Mouse (Mus musculus): ENCODE measurements around the gene Pde4d.

Pde4d gene

DNA sequence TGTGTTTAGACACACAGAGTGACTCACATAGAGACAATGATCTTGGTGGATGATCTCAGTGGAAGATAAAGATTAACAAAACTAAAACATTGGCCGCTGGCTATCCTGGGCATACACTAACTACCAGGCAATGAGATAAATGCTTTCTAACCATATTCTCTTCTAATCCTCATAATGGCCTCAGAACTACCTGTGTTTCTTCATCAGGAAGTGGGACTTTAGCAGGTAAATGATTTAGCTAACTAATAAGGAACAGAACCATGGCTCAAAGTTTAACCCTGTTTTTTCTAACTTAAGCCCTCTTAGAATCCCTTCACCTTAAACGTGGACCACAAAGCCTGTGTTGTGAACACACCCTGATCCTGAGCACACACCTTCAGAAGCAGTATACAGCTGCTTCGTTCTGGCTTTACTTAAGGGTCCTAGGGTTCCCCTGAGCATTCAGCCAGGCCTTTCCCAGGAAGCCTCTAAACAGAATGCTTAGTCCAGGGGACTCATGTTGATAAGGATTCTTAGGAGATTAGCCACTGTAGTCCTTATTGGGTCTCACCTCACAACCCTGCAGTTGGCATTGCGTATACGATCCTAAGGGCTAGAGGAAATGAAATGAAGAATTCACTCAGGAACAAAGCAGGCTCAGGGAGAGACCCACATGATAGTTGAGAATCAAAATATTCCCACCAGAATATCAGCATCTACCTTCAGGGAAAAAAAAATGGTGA is 1283.1 kb downstream of the Pde4d start:
- in situ Hi-C loops (cut with MboI, MseI), result loop anchor here (25.0 kb wide), 1 partner anchor 496 kb away; no protein-coding TSS in a partner anchor

GRCm38 (mm10) chr13:109736290-109737078 is 1286.7 kb downstream of the Pde4d start:
- in situ Hi-C loops (cut with MboI, MseI), result loop anchor here (5.0 to 25.0 kb wide), 2 partner anchors 119 to 499 kb away; no protein-coding TSS in a partner anchor

GRCm38 (mm10) chr13:109746492-109746891 is 1296.7 kb downstream of the Pde4d start:
- in situ Hi-C loops (cut with MboI, MseI), result loop anchor here (25.0 kb wide), 1 partner anchor 509 kb away; no protein-coding TSS in a partner anchor

DNA sequence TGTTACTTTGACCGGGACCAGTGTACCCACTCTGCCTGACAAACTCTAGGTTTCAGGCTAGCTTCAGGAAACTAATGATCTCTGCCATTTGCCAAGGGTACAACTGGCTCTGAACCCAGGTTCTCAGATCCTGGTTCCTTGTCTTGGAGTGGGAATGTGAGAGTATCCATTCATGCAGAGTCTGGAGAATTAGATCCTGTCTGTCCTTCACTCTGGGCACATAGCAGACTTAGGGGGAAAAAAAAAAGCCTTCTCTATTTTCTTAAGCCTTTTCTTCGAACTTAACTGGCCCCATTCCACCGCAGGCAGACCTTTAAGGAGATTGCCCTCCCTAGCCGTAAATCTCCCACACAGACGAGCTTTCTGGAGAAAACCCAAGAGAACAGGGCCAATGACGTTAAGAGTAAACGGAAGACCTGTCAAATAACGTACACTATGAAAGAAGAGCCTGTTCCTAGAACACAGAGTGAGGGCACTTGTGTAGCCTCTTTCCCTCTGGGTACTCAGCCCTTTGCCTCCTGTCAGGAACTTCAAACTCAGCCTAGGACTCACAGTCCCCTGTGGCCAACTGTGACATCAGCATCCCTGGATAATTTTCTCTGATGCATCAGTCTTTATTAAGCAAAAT is 1302.6 kb downstream of the Pde4d start:
- in situ Hi-C loops (cut with MboI, MseI), result no loop called here

GRCm38 (mm10) chr13:109756854-109757253 is 1307.1 kb downstream of the Pde4d start:
- in situ Hi-C loops (cut with MboI, MseI), result no loop called here

DNA sequence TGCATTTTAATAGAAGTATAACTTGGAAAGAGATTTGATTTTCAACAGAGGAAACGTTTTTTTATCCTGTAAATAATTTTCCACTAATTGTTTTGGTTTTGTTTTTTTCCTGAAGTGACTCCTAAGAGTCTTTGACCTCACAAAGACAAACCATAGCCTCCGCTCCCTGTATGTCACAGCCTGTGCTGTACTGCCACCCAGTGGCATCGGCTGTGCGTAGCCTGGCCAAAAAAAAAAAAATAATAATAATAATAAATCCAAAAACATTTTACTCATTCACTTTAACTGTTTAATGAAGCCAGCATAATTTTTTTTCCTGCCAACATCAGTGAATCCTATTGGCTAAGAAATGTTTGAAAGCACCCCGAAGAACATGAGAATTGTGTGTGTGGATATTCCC is 1309.5 kb downstream of the Pde4d start:
- in situ Hi-C loops (cut with MboI, MseI), result no loop called here

DNA sequence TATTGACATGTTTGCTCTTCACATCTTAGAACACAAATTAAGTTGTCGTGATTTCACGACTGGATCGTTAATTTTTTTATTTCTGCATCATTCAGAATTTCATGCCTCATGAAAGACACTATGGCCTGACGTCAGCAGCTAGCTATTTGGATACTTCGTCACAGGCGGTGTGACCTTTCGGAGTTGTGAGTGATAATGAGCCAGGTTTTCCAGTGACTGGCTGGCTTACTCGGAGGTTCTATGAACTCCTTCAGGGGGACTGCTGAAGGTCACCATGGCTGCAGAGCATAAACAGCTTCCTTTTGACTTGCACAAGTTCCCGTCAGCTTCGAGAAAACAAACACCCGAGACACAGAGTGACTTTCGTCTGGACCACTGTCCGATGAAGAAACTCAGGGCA is 1311.3 kb downstream of the Pde4d start:
- in situ Hi-C loops (cut with MboI, MseI), result no loop called here

- in situ Hi-C loops (cut with MboI, MseI), result loop anchor here (5.0 to 25.0 kb wide), 3 partner anchors 133 to 588 kb away; partner anchors contain the start of gene Gapt
These were observed 1325.0 kb downstream of the Pde4d start for GRCm38 (mm10) chr13:109774791-109775190.

DNA sequence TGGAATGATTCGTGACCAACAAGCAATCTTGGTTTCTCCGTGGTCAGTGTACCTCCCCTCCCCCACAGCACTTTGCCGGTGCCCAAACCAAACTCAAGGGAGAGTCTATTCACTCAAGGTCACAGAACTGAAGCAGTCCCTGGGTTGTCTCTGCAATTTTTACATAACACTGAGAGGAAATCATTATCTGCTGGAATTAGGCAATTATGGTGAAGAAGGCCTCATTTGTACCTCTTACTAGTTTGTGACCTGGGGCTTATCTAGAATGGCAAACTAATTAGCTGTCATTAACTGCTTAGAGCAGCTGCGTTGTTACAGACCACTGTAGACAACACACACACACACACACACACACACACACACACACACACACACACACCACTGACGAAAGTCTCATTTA is 1325.4 kb downstream of the Pde4d start:
- in situ Hi-C loops (cut with MboI, MseI), result loop anchor here (5.0 to 25.0 kb wide), 3 partner anchors 132 to 587 kb away; partner anchors contain the start of gene Gapt

DNA sequence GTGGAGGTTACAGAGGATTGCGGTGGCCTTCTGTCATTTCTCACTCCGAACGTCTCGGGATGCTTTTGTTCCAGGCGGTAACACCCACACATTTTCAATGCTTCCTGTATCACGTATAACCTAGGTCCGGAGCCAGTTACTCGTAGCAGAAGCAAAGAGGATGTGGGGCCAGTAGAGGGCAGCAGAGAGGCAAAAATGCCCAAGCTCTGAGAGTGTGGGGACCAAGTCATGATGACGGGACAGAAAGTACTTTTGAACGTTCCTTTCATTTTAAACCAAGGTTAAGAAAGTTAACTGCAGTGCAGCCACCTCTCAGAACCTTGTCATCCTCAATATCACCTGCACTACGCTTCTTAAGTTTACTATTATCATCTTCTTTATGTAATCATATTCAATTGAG is 1326.4 kb downstream of the Pde4d start:
- in situ Hi-C loops (cut with MboI, MseI), result loop anchor here (5.0 to 25.0 kb wide), 3 partner anchors 131 to 586 kb away; partner anchors contain the start of gene Gapt

DNA sequence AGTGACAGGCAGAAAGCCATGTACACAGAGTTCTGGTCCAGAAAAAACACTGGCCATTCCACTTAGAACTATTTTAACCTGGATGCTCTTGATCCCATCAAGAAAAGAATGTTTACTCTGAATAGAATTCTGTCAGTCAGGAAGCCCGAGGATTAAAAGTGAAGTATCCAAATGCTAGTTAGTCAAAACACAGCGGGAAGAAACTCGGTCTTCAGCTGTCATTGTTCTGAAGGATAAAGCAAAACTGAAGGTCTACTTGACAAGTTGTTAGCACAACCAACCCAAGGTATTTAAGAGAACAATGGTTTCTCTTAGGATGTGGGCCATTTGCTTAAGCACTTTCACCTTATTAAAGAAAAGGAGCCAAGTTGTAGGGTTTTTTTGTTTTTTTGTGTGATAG is 1327.2 kb downstream of the Pde4d start:
- in situ Hi-C loops (cut with MboI, MseI), result loop anchor here (5.0 to 25.0 kb wide), 3 partner anchors 130 to 585 kb away; partner anchors contain the start of gene Gapt

- in situ Hi-C loops (cut with MboI, MseI), result loop anchor here (5.0 to 25.0 kb wide), 3 partner anchors 130 to 585 kb away; partner anchors contain the start of gene Gapt
These were observed 1327.7 kb downstream of the Pde4d start for GRCm38 (mm10) chr13:109777441-109777840.

- in situ Hi-C loops (cut with MboI, MseI), result loop anchor here (5.0 to 25.0 kb wide), 3 partner anchors 129 to 584 kb away; partner anchors contain the start of gene Gapt
These were observed 1328.6 kb downstream of the Pde4d start for GRCm38 (mm10) chr13:109778297-109778835.

DNA sequence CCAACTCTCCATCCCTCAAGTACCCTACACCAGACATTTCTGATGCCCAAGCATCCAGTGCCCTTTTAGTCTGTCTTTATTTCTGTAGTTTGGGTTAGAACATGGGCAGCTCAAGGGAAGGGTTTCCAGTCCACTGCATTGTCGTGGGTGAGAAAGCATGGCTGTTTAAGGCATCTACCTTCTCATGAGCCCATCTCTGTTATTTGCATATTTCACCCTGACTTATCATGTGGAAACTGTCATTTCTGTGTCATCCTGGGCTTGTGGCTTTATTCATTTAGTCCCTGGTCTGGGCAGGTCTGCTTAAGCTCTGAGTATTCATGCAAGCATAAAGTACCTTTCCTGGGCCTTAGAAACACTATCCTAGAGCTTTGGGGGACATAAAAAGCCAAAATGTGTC is 1331.7 kb downstream of the Pde4d start:
- in situ Hi-C loops (cut with MboI, MseI), result loop anchor here (25.0 kb wide), 1 partner anchor 581 kb away; the partner anchor contains the start of gene Gapt

GRCm38 (mm10) chr13:109788604-109789003 is 1338.9 kb downstream of the Pde4d start:
- in situ Hi-C loops (cut with MboI, MseI), result loop anchor here (25.0 kb wide), 1 partner anchor 574 kb away; the partner anchor contains the start of gene Gapt

DNA sequence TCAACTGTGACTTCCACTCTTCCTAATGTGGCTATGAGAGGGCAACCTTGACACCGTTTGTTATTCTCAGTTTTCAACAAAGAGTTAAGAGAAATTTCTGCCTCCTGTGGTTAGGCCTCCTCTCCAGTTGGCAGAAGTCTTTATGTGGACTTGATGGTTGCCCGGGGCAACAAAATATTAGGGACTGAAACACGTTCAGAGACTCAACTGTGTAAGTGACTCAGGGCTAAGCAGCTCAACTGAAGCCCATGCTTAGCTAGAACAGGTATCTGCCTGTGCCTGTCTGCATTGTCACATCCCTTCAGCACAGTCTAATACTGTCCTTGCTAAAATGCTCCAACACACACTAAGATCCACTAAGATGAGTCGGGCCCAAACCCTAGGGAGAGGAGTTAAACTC is 1339.4 kb downstream of the Pde4d start:
- in situ Hi-C loops (cut with MboI, MseI), result loop anchor here (25.0 kb wide), 1 partner anchor 573 kb away; the partner anchor contains the start of gene Gapt

DNA sequence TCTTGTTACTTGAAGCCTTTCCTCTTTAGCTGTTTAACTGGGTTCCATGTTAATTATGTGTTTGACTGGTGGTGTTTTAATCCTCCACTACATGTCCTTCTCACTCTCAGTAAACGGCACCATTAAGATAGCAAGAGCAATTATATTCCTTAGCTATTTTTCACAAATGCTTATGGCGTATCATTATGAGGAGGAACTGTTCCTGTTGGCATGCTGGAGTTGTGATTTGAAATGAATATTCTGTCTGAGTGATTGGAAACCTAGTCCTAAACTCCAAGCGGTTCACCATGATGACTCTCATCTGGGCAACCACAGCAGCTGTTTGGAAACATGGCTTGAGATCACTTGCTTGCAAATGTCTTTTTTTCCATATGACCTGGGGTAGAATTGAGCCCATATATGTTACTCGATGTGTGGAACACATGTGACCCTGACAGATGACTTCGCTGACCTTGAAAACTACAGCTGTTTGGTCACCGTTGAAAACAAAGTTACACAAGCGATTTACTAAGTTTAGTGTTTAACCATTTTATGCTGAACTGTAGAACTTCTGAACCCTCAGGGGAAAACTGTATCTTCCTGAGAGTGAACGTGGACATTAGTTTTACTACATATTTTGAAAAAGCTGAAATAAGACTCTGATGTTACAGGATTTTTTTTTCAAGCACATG is 1340.4 kb downstream of the Pde4d start:
- in situ Hi-C loops (cut with MboI, MseI), result loop anchor here (25.0 kb wide), 1 partner anchor 572 kb away; the partner anchor contains the start of gene Gapt

DNA sequence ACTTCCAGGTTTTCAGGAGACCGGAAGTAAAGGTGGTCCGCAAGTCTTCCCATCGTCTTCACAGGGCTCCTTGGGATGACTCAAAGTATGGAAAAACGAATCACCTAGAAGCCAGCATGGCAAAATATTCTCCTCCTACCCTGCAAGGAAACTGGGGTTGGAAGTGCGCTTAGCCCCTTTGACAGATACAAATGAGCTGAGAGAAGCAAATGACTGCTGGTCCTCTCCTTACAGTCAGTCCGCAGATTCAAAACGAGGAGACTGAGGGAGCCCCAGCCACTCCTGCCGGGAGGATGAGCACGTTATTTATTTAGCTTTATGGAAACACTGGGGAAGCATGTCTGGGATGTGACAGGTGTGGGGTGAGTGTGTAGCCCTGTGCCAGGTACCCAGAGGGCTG is 1344.2 kb downstream of the Pde4d start:
- in situ Hi-C loops (cut with MboI, MseI), result loop anchor here (25.0 kb wide), 1 partner anchor 568 kb away; the partner anchor contains the start of gene Gapt

- in situ Hi-C loops (cut with MboI, MseI), result loop anchor here (25.0 kb wide), 1 partner anchor 564 kb away; the partner anchor contains the start of gene Gapt
These were observed 1348.9 kb downstream of the Pde4d start for GRCm38 (mm10) chr13:109798651-109799050.

GRCm38 (mm10) chr13:109802201-109802600 is 1352.5 kb downstream of the Pde4d start:
- in situ Hi-C loops (cut with MboI, MseI), result no loop called here
